Comparison of ENCODE assay signal across 8 mouse cellular contexts in genomic region chr17:47768707-47769276, GRCm38 (mm10). TPM values are rescaled to one million over a fixed set of nuclear protein-coding genes. Genes with fewer than 3 reads are reported as not detected.
DNase-seq lines count a peak whose midpoint lies in the region; ATAC-seq and TF ChIP-seq lines count a peak whose summit lies in the region.

No protein-coding gene starts in this region.

- TF ChIP-seq EP300 in lung, postnatal 0 days (IDR thresholded peaks at IDR 0.05) = no peak

- TF ChIP-seq CTCF in kidney, adult 2 months (conservative IDR thresholded peaks at IDR 0.05; ENCODE audit: insufficient read depth, insufficient read length, low read depth, low read length) = peak; percentile 26; the same call in 1 of the 2 replicates
- TF ChIP-seq CTCF in Patski (IDR thresholded peaks at IDR 0.05) = no peak
- TF ChIP-seq CTCF in lung, postnatal 0 days (IDR thresholded peaks at IDR 0.05) = peak; percentile 44

- no peak overlapping the region for H3K27ac ChIP-seq in kidney, adult 2 months (ENCODE audit: insufficient read depth, low read depth, low read length)
- H3K27ac ChIP-seq in heart, embryonic 14.5 days (replicated peaks in 1 of 2; ENCODE audit: control insufficient read depth in 1 of 2, insufficient read depth in 1 of 2, low read depth in 2 of 2, low read length in 2 of 2) = no peak overlapping the region; a peak in 1 of 4 replicates
- H3K27ac ChIP-seq in lung, postnatal 0 days (ENCODE audit: low read length) = no peak overlapping the region
- no peak overlapping the region for H3K27ac ChIP-seq in stomach, embryonic 16.5 days (ENCODE audit: low read length)

- peaks cover 5% of the 10 kb centered on the region; the same call in 1 of the 2 replicates for H3K4me1 ChIP-seq in kidney, adult 2 months (ENCODE audit: control insufficient read depth, insufficient read depth, low read length)
- peaks cover 17 to 24% of the 10 kb centered on the region in 2 experiments for H3K4me1 ChIP-seq in heart, embryonic 14.5 days (ENCODE audit: control insufficient read depth in 2 of 2, insufficient read depth in 2 of 2, low read length in 2 of 2)
- no peaks in the 10 kb centered on the region for H3K4me1 ChIP-seq in lung, postnatal 0 days (ENCODE audit: insufficient read depth, low read depth, low read length)
- no peaks in the 10 kb centered on the region for H3K4me1 ChIP-seq in stomach, embryonic 16.5 days (ENCODE audit: control insufficient read depth, insufficient read depth, low read length)

- no peaks in the 10 kb centered on the region for H3K27me3 ChIP-seq in kidney, adult 2 months (replicated peaks; ENCODE audit: control insufficient read depth, insufficient read depth, low read length)
- H3K27me3 ChIP-seq in Patski = no peaks in the 10 kb centered on the region
- no peaks in the 10 kb centered on the region for H3K27me3 ChIP-seq in heart, embryonic 14.5 days (ENCODE audit: control insufficient read depth, insufficient read depth, low read length)
- H3K27me3 ChIP-seq in lung, postnatal 0 days (replicated peaks; ENCODE audit: insufficient read depth, low read length) = no peaks in the 10 kb centered on the region
- H3K27me3 ChIP-seq in stomach, embryonic 16.5 days (ENCODE audit: control insufficient read depth, insufficient read depth, low read length) = peaks cover 3% of the 10 kb centered on the region; the same call in 1 of the 2 replicates

- WGBS in kidney, adult 2 months = 46% methylated on average over 12 of the region's 12 CpGs
- 24% methylated on average over 12 of the region's 12 CpGs for WGBS in heart, embryonic 14.5 days
- 43% methylated on average over 12 of the region's 12 CpGs for WGBS in lung, postnatal 0 days
- WGBS in stomach, embryonic 16.5 days = 48% methylated on average over 12 of the region's 12 CpGs

- no peak for TF ChIP-seq POLR2A in kidney, adult 2 months (IDR thresholded peaks at IDR 0.05; ENCODE audit: low read depth, low read length)

- H3K4me3 ChIP-seq in kidney, adult 2 months (ENCODE audit: insufficient read depth, low read depth, low read length) = no peak overlapping the region
- no peak overlapping the region for H3K4me3 ChIP-seq in heart, embryonic 14.5 days (ENCODE audit: control insufficient read depth in 1 of 2, insufficient read depth in 1 of 2, low read depth in 1 of 2, low read length in 2 of 2)
- H3K4me3 ChIP-seq in lung, postnatal 0 days (ENCODE audit: low read depth, low read length) = no peak overlapping the region
- no peak overlapping the region for H3K4me3 ChIP-seq in stomach, embryonic 16.5 days (replicated peaks; ENCODE audit: low read length)

- H3K4me2 ChIP-seq in heart, embryonic 14.5 days (ENCODE audit: low read length) = peak overlapping the region; percentile 11; the same call in 1 of the 2 replicates
- no peak overlapping the region for H3K4me2 ChIP-seq in lung, postnatal 0 days (replicated peaks; ENCODE audit: low read depth, low read length)
- no peak overlapping the region for H3K4me2 ChIP-seq in stomach, embryonic 16.5 days (ENCODE audit: low read depth, low read length)

- no peak overlapping the region for H3K9ac ChIP-seq in heart, embryonic 14.5 days (ENCODE audit: low read length)
- H3K9ac ChIP-seq in lung, postnatal 0 days (replicated peaks; ENCODE audit: low read depth) = no peak overlapping the region
- no peak overlapping the region for H3K9ac ChIP-seq in stomach, embryonic 16.5 days (ENCODE audit: low read length)

- CTCF ChIA-PET in Patski (lab: Charles Lee) = no interaction called here

- POLR2A ChIA-PET in Patski (lab: Charles Lee) = no interaction called here

- in situ Hi-C loops in Patski (cut with MboI; ENCODE audit: low pct_unique_long_range_greater_than_20kb) = no loop called here

- peak; percentile 42 for ATAC-seq in Patski
- ATAC-seq in heart, embryonic 14.5 days (ENCODE audit: insufficient number of reproducible peaks, insufficient read depth, low FRiP score, low read depth) = no peak
- ATAC-seq in lung, postnatal 0 days = peak; percentile 46
- ATAC-seq in stomach, embryonic 16.5 days (ENCODE audit: insufficient read depth, low FRiP score) = peak; percentile 23; the same call in 1 of the 2 replicates

- 0 out of 2 replicates have a peak, but pooled peaks cover 9% of the 10 kb centered on the region for H3K9me3 ChIP-seq in heart, embryonic 14.5 days (ENCODE audit: control insufficient read depth, low read length)
- H3K9me3 ChIP-seq in lung, postnatal 0 days (ENCODE audit: low read length) = 0 out of 2 replicates have a peak, but pooled peaks cover 6% of the 10 kb centered on the region
- H3K9me3 ChIP-seq in stomach, embryonic 16.5 days (replicated peaks; ENCODE audit: control insufficient read depth, low read length) = peaks cover 15% of the 10 kb centered on the region

- no peaks in the 10 kb centered on the region for H3K36me3 ChIP-seq in kidney, adult 2 months (ENCODE audit: control insufficient read depth, insufficient read depth, low read length)
- no peaks in the 10 kb centered on the region for H3K36me3 ChIP-seq in heart, embryonic 14.5 days (ENCODE audit: control insufficient read depth, insufficient read depth, low read length)
- no peaks in the 10 kb centered on the region for H3K36me3 ChIP-seq in lung, postnatal 0 days (ENCODE audit: insufficient read depth, low read length)
- H3K36me3 ChIP-seq in stomach, embryonic 16.5 days (ENCODE audit: control insufficient read depth, insufficient read depth, low read length) = no peaks in the 10 kb centered on the region

- DNase-seq in kidney, adult 2 months = peak; percentile 45
- DNase-seq in kidney, adult 18-20 months = no peak
- no peak for DNase-seq in Patski (ENCODE audit: low read depth, low spot score)
- DNase-seq in lung, postnatal 0 days (ENCODE audit: low spot score) = peak; percentile 59
- no peak for DNase-seq in urinary bladder, postnatal 14 days (ENCODE audit: low spot score)
- no peak for DNase-seq in ovary, postnatal 36 days (ENCODE audit: low spot score)

RNA-seq across cellular contexts. Expression of gene Tfeb, which starts 32.0 kb away (rescaled TPM):
- polyA plus RNA-seq in kidney, adult 2 months (2012; rRNA removed) = 35.0 and 36.4 TPM in 2 replicates
- polyA plus RNA-seq in Patski (2021) = 48.3 TPM
- polyA plus RNA-seq in heart, embryonic 14.5 days (2014; fragmentation: Nextera tagmentation; extraction: Ambion mirVana) = 17.8 and 21.2 TPM in 2 replicates
- polyA plus RNA-seq in lung, postnatal 0 days (2015; fragmentation: Nextera tagmentation; extraction: Ambion mirVana) = 17.8 and 21.3 TPM in 2 replicates
- polyA plus RNA-seq in stomach, embryonic 16.5 days (2015; fragmentation: Nextera tagmentation; extraction: Ambion mirVana) = 10.6 and 11.5 TPM in 2 replicates

RNA-seq across cellular contexts. Expression of gene Pgc, which starts 42.1 kb away (rescaled TPM):
- polyA plus RNA-seq in kidney, adult 2 months (2012; rRNA removed) = 0.29 and 1.0 TPM in 2 replicates
- polyA plus RNA-seq in Patski (2021) = not detected
- 0.15 TPM in 1 of 2 replicates, not detected in the other for polyA plus RNA-seq in heart, embryonic 14.5 days (2014; fragmentation: Nextera tagmentation; extraction: Ambion mirVana)
- polyA plus RNA-seq in lung, postnatal 0 days (2015; fragmentation: Nextera tagmentation; extraction: Ambion mirVana) = 22.6 and 25.4 TPM in 2 replicates
- 122 and 198 TPM in 2 replicates for polyA plus RNA-seq in stomach, embryonic 16.5 days (2015; fragmentation: Nextera tagmentation; extraction: Ambion mirVana)

Comparison
In these comparisons a context has a peak if more than half of its experiments do, and no peak if none do; other contexts are left out.
1. DNase-seq: peak in kidney, adult 2 months (single experiment) and lung, postnatal 0 days (single experiment); none in kidney, adult 18-20 months (single experiment), Patski (single experiment), urinary bladder, postnatal 14 days (single experiment) and ovary, postnatal 36 days (single experiment).
2. RNA of gene Pgc, which starts 42.1 kb away (polyA plus RNA-seq): 122 to 198 TPM in stomach, embryonic 16.5 days and 22.6 to 25.4 TPM in lung, postnatal 0 days; 0.29 to 1.0 TPM in kidney, adult 2 months, 0.15 TPM in heart, embryonic 14.5 days and not detected in Patski (single experiment); every median in the first group is over 10 times any median in the second.